Mouse (Mus musculus): ENCODE data around the gene Nmnat1.

DNA sequence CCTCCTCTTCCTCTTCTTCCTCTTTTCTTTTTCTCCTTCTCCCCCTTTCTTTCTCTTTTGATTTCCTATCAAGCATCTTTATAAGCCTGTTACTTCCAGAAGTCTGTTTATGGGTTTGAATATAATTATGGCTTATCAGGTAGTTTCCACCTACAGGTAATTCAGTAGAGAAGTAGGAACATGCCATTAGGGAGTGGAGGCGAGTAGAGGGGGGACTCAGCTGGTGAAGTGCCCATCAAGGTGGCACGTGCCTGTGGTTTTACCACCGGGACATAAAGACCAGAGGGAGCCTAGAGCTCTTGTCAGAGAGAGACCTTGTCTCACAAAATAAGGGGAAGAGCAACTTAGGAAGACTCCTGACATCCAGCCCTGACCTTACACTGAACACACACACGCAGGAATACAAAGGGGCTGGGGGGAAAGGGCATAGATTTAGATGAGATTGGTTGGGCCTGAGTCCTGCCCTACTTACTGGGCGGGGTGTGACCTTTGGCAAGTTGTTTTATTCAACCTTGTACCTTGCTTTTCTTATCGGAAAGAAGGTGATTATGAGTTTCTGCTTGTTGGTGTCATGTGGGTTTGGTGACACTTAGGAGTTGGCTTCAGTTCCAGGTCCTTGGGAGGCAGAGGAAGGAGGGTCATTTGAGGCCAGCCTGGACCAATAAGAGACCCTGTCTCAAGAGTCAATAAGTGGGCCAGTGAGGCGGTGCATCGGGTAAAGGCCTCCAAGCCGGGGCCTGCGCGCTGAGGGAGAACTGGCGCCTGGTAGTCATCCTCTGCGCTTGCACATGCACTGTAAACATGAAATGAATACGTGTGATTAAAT lies 4.6 kb upstream of the Nmnat1 start:
- TF ChIP-seq CTCF (conservative IDR thresholded peaks at IDR 0.05; ENCODE audit: insufficient read depth, insufficient read length, low read depth, low read length) = no peak
- no peak for TF ChIP-seq POLR2A (IDR thresholded peaks at IDR 0.05; ENCODE audit: low read depth, low read length)
